Mouse (Mus musculus): ENCODE data around the gene Fthl17d. TPM values are rescaled to one million over a fixed set of nuclear protein-coding genes. Genes with fewer than 3 reads are reported as not detected.
"Not testable (repeated sequence)": the region's sequence is repeated elsewhere in the genome, so short reads cannot be mapped to it uniquely, and the experiment has no call there.

The Fthl17d gene
- not detected in 2 replicates for total RNA-seq (2017)

DNA sequence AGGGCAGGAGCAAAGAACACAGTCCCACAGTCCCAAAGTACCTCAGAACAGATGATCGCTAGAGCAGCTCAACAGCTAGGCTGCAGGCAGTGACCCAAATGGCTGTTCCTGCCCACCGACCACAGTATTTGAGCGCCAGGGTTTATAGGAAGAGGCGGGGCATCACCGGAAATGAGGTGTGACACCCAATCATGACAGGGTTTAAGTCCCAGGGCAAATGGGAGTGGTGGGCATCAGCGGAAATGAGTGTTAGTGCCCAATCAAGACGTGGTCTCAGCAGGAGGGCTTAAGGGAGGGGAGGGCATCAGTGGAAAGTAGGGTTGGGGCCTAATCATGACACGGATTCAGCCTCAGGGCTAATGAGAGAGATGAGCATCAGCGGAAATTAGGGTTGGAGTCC lies at the start of gene Fthl17d:
Gene Fthl17d (minus strand): TSS at position 101 of the 400 bp plus-strand sequence.
- ATAC-seq (ENCODE audit: extremely low read depth, insufficient number of reproducible peaks, low FRiP score, poor library complexity, severe bottlenecking), result not testable (repeated sequence)

DNA sequence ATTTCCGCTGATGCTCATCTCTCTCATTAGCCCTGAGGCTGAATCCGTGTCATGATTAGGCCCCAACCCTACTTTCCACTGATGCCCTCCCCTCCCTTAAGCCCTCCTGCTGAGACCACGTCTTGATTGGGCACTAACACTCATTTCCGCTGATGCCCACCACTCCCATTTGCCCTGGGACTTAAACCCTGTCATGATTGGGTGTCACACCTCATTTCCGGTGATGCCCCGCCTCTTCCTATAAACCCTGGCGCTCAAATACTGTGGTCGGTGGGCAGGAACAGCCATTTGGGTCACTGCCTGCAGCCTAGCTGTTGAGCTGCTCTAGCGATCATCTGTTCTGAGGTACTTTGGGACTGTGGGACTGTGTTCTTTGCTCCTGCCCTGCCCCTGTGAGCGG lies 46.6 kb upstream of the Fthl17d start, which contains the start of gene Fthl17e:
Gene Fthl17e (plus strand): TSS at position 301 of the 400 bp plus-strand sequence.
- ATAC-seq (ENCODE audit: extremely low read depth, insufficient number of reproducible peaks, low FRiP score, poor library complexity, severe bottlenecking), result not testable (repeated sequence)

DNA sequence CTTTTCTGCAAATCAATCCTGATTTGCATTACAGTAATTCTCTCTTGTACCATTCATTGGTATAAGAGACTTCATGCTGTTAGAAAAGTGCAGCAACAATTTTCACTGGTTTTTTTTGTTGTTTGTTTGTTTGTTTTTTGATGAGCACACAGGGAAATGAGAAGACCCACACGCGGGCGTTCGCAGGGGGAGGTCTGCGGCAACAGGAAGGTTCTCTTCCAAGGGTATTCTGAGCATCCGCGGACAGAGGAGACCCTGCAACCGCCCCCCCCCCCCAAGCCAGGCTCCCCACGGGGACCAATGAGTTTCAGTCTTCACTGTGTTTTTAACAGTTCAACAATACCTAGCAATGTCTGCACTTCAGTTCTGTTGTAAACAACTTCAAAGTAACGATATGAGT lies 32.9 kb upstream of the Fthl17d start:
- ATAC-seq (ENCODE audit: extremely low read depth, insufficient number of reproducible peaks, low FRiP score, poor library complexity, severe bottlenecking), result no peak

DNA sequence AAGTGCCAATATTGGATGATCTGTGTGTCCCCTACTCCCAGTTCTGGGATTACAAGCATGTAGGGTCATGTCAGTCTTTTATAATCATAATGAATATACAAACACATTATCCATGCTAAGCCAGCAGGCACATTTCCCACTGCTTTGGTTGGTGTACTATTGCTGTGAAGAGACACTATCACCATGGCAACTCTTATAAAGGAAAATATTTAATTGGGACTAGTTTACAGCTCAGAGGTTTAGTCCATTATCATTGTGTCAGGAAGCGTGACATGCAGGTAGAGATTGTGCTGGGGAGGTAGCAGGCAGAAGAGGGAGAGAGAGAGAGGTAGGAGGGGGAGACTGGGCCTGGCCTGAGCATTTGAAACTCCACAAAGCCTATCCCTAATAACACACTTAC lies 29.5 kb upstream of the Fthl17d start:
- no peak for ATAC-seq (ENCODE audit: extremely low read depth, insufficient number of reproducible peaks, low FRiP score, poor library complexity, severe bottlenecking)

DNA sequence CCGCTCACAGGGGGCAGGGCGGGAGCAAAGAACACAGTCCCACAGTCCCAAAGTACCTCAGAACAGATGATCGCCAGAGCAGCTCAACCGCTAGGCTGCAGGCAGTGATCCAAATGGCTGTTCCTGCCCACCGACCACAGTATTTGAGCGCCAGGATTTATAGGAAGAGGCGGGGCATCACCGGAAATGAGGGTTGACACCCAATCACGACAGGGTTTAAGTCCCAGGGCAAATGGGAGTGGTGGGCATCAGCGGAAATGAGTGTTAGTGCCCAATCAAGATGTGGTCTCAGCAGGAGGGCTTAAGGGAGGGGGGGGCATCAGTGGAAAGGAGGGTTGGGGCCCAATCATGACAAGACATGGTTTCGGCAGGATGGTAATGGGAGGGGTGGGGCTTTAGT lies 10.1 kb downstream of the Fthl17d start, which contains the start of gene Fthl17c:
Gene Fthl17c (minus strand): TSS at position 101 of the 400 bp plus-strand sequence.
- ATAC-seq (ENCODE audit: extremely low read depth, insufficient number of reproducible peaks, low FRiP score, poor library complexity, severe bottlenecking), result not testable (repeated sequence)

DNA sequence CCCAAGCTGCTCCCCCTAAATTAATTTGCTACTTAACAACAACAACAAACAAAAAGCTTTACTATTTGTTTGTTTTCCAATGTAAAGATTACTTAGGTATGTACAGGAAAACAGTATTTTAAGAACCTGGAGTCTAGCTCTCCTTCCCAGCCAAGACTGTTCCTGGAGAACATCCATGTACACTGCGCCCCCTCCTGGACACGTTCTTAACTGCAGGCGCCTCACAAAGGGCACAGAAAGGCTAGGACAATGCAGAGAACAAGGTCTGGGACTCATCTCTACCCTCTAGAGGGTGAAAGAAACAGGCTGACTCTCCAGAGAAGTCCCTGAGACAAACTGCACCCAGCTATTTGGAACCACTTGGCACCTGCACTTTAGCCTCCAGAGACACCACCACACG lies 21.9 kb downstream of the Fthl17d start:
- ATAC-seq (ENCODE audit: extremely low read depth, insufficient number of reproducible peaks, low FRiP score, poor library complexity, severe bottlenecking), result not testable (repeated sequence)

DNA sequence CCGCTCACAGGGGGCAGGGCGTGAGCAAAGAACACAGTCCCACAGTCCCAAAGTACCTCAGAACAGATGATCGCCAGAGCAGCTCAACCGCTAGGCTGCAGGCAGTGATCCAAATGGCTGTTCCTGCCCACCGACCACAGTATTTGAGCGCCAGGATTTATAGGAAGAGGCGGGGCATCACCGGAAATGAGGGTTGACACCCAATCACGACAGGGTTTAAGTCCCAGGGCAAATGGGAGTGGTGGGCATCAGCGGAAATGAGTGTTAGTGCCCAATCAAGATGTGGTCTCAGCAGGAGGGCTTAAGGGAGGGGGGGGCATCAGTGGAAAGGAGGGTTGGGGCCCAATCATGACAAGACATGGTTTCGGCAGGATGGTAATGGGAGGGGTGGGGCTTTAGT lies 23.7 kb downstream of the Fthl17d start, which contains the start of gene Fthl17b:
Gene Fthl17b (minus strand): TSS at position 101 of the 400 bp plus-strand sequence.
- ATAC-seq (ENCODE audit: extremely low read depth, insufficient number of reproducible peaks, low FRiP score, poor library complexity, severe bottlenecking), result not testable (repeated sequence)

DNA sequence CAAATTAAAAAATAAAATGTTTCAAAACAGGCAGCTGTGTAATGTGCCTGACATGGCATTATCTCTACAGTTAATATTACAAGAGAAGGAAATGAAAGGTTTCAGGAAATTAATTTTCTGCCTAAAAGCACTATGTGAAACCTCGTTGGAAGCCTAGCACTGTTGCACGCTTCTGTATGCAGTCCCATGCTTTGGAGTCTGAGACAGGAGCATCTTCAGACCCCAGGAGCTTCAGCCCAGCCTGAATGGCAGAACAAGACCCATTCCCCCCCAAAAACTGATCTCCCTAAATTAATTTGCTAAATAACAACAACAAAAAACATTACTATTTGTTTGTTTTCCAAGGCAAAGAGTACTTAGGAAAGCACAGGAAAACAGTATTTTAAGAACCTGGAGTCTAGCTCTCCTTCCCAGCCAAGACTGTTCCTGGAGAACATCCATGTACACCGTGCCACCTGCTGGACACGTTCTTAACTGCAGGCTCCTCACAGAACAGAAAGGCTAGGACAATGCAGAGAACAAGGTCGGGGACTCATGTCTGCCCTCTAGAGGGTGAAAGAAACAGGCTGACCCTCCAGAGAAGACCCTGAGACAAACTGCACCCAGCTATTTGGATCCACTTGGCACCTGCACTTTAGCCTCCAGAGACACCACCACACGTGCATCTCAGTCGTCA lies 38.3 kb downstream of the Fthl17d start:
- not testable (repeated sequence) for ATAC-seq (ENCODE audit: extremely low read depth, insufficient number of reproducible peaks, low FRiP score, poor library complexity, severe bottlenecking)

DNA sequence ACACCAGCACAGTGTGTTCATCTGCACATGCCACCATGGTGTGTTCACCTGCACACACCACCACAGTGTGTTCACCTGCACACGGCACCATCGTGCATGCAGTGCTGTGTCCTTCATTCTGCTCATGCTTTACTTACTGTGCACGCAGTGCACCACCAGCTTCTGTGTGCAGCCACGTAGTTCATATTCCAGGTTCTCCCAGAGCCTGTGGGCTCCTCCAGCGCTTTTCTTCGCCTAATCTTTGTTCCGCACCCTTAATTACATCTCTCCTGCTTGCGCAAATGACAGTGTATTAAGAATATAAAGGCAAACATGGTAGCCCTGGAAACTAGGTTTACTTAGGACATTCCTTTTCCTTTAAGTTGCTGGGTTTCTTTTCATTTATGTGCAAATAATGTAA lies 42.5 kb downstream of the Fthl17d start:
- ATAC-seq (ENCODE audit: extremely low read depth, insufficient number of reproducible peaks, low FRiP score, poor library complexity, severe bottlenecking), result no peak

Other genes with a start within 250 kb of the Fthl17d start
- gene Ssx9, start 238.3 kb downstream of the Fthl17d start, total RNA-seq (2017), result not detected in 2 replicates
- not detected in 2 replicates for gene Ssxb5, start 183.1 kb downstream of the Fthl17d start, total RNA-seq (2017)
- gene Gm6592, start 142.8 kb downstream of the Fthl17d start, total RNA-seq (2017), result not detected in 2 replicates
- not detected in 2 replicates for gene Gm5751, start 112.5 kb downstream of the Fthl17d start, total RNA-seq (2017)
- gene B630019K06Rik, start 94.4 kb downstream of the Fthl17d start, total RNA-seq (2017), result 0.25 TPM in 1 of 2 replicates, not detected in the other
- gene Fthl17b, start 23.8 kb downstream of the Fthl17d start, total RNA-seq (2017), result not detected in 2 replicates
- not detected in 2 replicates for gene Fthl17c, start 10.2 kb downstream of the Fthl17d start, total RNA-seq (2017)
- not detected in 2 replicates for gene Fthl17e, start 46.7 kb upstream of the Fthl17d start, total RNA-seq (2017)
- gene Fthl17f, start 76.3 kb upstream of the Fthl17d start, total RNA-seq (2017), result not detected in 2 replicates
- gene 4930402K13Rik, start 117.8 kb upstream of the Fthl17d start, total RNA-seq (2017), result not detected in 2 replicates
- gene Lancl3, start 213.1 kb upstream of the Fthl17d start, total RNA-seq (2017), result 0.37 and 0.93 TPM in 2 replicates

All from neutrophil, adult 5-6 weeks (primary cell).